Mouse (Mus musculus) liver, adult 2 months (tissue): Measurements from ENCODE around the gene Irf2.
"Not testable (repeated sequence)": the region's sequence is repeated elsewhere in the genome, so short reads cannot be mapped to it uniquely, and the experiment has no call there.

Experiments used
- CTCF ChIP-seq: fragments of 200-500 bp; IDR thresholded peaks from 2 replicates; pipeline ENCODE4 v1.5.1; 2011; ENCODE audit warnings: low read depth, low read length, control low read depth
- POLR2A ChIP-seq: fragments of 200-500 bp; IDR thresholded peaks from 2 replicates; pipeline ENCODE4 v1.6.1; 2011; ENCODE audit warnings: low read length, control low read depth; ENCODE audit not compliant: insufficient read depth; ENCODE audit errors: extremely low read depth

- TF ChIP-seq CTCF, POLR2A: not testable (repeated sequence)
Measured at GRCm38 (mm10) chr8:46729671-46730070, 9.9 kb upstream of the Irf2 start.
